Mouse (Mus musculus): Measurements from ENCODE around the gene Vps54. TPM values are rescaled to one million over a fixed set of nuclear protein-coding genes. Genes with fewer than 3 reads are reported as not detected.
"Not testable (repeated sequence)": the region's sequence is repeated elsewhere in the genome, so short reads cannot be mapped to it uniquely, and the experiment has no call there.

Gene Vps54
- total RNA-seq, 2 experiments from 2014 or later = 18.0 to 18.2 TPM

DNA sequence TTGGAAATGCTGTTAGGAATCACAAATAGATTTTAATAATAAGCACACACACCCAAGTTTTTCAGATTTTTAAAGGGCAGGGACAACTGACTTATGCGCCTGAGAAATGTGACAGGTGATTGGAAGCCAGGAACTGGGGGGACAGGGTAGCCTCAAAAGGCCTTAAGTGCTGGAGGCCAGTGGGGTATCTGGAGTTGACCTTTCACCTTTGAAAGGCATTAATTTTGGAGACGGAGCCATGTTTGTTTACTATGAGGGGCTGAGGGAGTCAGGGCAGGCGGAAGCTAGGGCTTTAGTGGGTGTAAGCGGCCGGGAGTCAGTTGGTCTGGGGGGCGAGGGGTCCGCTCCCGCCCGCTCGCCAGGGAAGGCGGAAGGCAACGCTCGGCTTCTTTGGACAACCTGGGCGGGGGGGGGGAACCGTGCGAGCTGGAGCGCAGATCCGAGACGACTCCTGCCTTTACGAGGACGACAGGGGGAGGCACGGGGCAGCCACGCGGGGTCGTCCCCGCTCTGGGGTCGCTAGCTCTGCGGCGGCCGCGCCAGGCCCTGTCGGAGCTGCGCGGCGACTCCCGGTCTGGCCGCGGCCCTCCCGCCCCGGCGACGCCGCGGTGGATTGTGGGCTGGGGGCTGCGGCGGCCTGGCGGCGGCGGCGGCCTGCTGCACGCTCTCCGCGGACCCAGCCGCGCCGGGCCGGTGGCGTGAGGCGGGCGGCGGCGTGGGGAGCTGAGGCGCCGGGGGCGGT lies 631 bp upstream of the Vps54 start:
- intact Hi-C loops (cut with DNase I) = loop anchor here (1.0 to 10.0 kb wide), 2 partner anchors 146 to 694 kb away; partner anchors contain the start of gene Sertad2
- no peak for DNase-seq (ENCODE audit: low spot score)

DNA sequence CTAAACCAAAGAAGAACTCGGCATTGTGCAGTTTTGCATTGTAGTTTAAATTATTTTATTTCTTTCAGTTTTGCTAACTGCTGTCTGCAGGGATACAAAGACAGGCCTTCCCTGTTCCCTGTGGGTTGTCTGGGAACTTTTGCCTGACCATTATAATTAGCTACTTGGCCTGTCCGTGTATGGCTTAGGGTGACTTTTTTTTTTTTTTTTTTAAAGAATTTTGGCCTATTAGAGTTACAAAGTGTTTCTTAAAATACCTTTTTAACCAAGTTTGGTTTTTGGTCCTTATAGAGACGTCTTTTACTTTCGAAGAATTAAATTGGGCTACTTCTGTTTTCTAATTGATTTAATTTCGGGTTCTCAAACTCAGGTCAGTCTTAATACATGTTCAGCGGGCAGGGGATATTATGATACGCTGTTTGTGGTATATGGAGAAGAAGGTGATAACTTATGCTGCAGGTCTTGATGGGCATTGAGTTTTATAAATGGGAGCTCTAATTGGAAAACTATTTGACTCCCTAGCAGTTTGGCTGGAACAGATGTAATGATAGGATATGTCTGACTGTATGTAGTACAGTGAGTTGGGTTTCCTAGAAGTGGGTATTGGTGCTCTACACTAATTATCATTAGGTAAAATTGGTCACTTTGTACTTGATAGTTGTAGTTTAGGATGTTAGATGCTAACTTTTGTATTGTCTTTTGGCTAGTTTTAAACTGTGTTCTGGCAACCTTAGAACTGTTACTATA lies 855 bp downstream of the Vps54 start:
- intact Hi-C loops (cut with DNase I) = loop anchor here (10.0 kb wide), 1 partner anchor 695 kb away; the partner anchor contains the start of gene Sertad2

DNA sequence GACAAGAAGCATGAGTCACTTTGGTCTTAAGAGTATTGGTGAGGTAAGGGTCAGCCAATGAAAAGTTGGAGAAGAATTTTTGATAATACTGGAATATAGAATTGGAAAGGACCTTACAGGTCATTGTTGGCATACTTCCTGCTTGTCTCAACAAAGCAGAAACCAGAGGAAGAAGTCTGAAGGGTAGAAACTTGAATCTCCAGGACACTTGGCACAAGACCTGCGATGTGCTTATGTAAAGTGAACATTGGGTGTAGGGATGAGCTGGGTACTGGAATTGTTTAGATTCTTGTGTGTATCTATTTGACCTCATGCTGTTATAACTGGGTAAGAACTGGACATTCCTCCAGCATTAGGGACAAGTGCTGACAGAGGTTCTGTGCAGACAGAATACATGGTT lies 2.3 kb downstream of the Vps54 start:
- DNase-seq (ENCODE audit: low spot score) = no peak

More for the DNA sequence above, 855 bp downstream of the Vps54 start:
- DNase-seq (ENCODE audit: low spot score) = no peak

DNA sequence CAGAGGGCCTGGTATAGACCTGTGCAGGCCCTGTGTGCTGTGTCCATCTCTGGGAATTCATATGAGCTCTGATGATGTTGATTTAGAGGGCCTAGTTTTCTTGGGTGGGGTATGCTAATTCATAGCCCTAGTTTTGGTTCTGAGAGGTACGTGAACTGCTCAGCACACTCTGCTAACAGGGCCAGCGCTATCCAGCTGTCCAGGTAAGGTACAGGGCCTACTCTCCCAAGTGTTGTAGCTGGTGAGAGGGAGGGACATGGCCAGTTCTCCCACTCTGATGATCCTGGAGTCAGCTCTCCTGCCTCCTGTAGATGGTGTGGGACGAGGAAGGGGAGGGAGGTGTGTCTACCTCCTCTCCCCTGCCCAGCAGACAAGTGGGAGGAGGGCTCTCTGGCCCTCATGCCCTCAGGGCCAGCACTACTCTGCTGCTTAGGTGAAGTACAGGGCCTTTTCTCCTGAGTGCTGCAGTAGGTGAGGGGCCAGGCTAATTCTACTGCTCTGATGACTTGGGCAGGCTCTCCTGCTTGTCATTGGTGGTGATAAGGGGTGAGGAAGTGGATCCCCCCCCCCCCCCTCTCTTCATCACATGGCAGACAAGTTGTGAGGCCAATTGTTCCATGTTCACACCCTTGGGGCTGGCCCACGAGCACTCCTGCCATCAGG lies 8.3 kb downstream of the Vps54 start:
- no peak for DNase-seq (ENCODE audit: low spot score)
- intact Hi-C loops (cut with DNase I) = no loop called here

More for the DNA sequence above, 2.3 kb downstream of the Vps54 start:
- intact Hi-C loops (cut with DNase I) = no loop called here

DNA sequence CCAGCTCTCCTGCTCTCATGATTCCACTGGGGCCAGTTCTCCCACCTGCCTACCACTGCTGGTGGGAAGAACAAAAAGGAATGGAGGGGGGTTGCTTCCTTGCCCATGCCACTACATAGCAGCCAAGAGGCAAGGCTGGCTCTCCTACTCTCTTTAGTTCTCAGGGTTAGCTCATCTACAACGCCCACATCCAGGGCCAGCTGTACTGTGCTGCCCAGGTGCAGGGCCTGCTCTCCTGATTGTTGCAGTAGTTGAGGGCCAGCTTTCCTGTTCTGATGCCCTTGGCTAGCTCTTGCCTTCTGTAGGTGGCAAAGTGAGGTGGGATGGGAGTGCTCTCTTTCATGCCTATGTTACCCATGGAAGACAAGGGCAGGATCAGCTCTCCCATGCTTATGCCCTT lies 8.9 kb downstream of the Vps54 start:
- intact Hi-C loops (cut with DNase I) = no loop called here

DNA sequence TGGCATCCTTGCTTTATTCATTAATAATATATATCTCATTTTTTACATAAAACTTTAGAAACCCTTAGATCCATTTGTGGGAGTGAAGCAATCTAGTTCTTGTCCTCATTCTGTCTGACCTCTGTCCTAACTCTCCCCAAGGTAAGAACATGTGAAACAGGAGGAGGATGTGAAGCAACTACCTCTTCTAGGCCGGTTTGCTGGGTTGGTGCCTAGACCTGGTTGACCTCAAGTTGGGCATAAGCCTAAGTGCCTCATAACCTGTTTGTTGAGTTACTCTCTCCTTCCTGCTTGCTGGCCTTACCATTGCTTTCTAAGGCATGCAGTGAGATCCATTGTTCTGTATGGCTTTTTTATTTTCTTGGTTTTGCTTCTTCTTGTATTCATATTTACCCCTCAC lies 11.3 kb downstream of the Vps54 start:
- no peak for DNase-seq (ENCODE audit: low spot score)
- intact Hi-C loops (cut with DNase I) = no loop called here

More for the DNA sequence above, 8.9 kb downstream of the Vps54 start:
- DNase-seq (ENCODE audit: low spot score) = no peak

DNA sequence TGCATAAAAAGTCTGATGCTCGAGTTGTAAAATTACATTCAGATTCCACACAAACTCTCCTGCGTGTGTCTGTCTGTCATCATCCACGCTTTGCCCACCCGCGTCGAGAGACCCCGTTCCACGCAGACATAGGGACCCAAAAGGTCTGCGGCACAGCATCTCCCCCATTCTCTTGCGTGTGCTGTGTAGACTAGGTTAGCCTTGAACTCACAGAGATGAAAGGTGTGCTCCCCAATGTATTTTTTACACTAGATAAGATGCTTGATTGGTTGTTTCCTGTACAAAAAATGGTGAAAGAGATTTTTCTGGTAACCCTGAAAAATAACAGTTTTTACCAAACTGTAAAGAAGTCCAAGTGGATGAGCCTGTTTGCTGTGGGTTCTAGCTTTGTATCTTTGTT lies 19.5 kb downstream of the Vps54 start:
- DNase-seq (ENCODE audit: low spot score); intact Hi-C loops (cut with DNase I): not testable (repeated sequence)

DNA sequence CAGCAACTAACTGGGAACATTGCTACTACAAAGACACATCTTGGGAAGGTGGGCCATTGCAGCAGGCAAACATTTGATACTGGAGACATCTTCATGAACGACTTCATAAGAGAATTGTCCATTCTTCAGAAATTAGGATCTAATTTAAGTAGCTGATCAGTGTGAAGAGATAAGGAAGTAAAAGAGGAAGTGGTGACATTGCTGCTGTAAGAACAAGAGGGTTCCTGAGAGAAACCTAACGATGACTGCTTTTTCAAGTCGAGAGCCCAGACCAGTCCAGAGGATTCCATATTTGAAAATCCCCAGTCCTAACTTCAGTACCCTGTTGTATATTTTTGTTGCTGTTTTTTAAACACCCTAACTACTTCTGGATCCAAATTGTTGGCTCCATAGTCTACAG lies 26.3 kb downstream of the Vps54 start:
- intact Hi-C loops (cut with DNase I) = no loop called here

DNA sequence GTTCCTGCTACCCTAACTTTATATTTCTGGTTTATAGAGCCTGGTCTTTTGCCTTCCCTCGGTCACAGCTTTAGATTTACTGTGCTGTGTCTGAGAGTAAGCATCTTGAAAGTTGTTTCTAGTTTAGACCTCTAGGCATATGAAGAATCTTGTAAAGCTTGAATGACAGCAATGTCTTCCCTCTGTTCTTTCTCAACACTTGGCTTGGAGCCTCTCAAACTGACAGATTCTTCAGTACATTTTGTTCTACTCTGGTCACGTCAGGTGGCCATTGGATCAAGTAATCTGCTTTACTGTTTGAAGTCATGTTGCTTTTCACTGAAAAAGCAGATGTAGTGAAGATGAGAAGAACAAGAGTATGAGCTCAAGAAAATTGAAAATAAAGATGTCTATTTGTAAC lies 37.1 kb downstream of the Vps54 start:
- intact Hi-C loops (cut with DNase I) = no loop called here
- DNase-seq (ENCODE audit: low spot score) = no peak

More for the DNA sequence above, 26.3 kb downstream of the Vps54 start:
- DNase-seq (ENCODE audit: low spot score) = no peak

DNA sequence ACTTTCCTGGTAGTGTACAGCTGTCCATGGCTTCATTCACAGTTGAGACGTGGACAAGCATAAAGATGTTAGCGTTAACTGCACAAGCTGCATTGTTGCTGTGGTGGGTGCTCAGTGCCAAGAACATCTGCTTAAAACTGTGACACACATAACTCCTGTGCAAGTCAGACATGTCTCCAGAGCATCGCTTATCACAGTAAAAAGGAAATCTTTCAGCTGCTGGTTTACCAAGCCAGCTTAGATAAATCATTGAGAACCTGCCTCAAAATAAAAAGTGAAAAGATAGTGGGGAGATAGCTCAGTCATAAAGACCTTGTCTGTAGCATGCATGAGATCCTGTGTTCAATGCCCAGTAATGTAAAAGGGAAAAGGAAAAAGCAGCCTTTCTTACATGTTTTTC lies 47.3 kb downstream of the Vps54 start:
- intact Hi-C loops (cut with DNase I) = no loop called here
- DNase-seq (ENCODE audit: low spot score) = no peak

DNA sequence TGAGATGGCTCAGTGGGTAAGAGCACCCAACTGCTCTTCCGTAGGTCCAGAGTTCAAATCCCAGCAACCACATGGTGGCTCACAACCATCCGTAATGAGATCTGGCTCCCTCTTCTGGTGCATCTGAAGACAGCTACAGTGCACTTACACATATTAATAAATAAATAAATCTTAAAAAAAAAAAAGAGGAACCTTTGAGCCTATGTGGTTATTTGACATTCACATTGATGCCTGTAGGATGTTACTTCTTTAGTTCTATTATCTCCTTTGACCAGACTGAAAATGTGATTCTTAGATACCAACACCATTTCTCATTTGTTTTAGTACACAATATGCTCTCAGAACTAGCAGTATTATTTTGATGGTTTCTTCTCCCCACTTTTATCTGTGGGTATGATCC lies 49.1 kb downstream of the Vps54 start:
- intact Hi-C loops (cut with DNase I); DNase-seq (ENCODE audit: low spot score): not testable (repeated sequence)

DNA sequence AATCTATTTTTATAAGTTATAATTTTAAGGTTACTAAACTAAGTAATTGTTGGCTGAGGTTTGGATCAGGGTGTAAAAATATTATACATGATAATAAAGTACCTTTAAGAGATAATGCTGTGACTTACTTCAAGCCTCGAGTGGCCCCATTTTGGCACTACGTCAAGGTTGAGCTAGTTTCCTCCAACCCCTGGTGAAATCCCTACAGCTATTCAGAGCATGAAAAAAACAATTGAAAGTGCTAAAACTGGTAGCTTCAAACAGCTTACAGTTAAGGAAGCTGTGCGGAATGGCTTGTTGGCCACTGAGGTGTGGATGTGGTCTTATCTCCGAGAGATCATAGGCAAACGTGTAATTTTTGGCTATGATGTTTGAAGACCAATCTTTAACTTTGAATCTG lies 56.4 kb downstream of the Vps54 start:
- intact Hi-C loops (cut with DNase I) = no loop called here
- no peak for DNase-seq (ENCODE audit: low spot score)

DNA sequence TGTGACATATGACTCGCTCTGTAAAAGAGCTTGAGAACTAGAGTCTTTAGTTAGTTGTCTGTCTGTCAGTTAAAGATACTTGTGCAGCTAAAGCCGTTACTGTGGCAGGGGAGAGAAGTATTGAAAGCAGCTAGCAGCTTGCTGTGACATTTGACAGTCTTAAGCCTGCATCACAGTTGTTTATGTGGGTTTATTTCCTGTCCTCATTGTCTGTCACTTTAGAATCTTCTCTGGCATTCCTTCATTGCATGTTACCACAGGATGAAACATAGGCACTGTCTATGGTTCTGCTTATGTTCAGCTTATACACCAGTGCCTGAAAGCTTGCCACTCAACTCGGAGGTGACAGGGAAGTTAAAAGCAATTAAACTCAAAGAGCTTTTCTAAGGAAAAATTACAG lies 64.5 kb downstream of the Vps54 start:
- DNase-seq (ENCODE audit: low spot score) = no peak
- intact Hi-C loops (cut with DNase I) = no loop called here

DNA sequence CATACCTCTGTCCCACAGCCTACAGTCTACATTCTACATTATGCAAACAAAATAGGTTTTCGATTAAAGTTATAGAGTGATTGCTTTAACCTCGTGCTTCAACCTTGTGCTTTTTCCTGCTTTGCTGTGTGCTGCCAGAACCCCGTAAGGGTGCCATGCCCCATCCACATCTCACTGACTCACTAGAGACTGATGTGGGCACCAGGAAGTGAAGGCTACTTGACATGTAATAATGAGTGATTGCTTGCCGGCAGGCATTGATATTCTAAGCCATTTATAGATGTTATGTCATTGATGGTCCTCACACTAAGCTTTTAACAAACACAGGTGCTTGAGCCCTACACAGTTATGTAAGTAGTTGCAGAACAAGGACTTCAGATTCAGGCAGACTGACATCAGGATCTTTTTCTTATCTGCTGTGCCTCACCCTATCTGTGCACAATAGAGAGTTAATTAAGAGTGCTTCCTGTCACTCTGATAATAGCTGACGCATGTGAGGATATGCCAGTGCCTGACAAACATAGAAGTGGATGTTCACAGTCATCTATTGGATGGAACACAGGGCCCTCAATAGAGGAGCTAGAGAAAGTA lies 68.1 kb downstream of the Vps54 start:
- intact Hi-C loops (cut with DNase I) = loop anchor here (5.0 kb wide), 1 partner anchor 145 kb away; no protein-coding TSS in a partner anchor
- DNase-seq (ENCODE audit: low spot score) = no peak

DNA sequence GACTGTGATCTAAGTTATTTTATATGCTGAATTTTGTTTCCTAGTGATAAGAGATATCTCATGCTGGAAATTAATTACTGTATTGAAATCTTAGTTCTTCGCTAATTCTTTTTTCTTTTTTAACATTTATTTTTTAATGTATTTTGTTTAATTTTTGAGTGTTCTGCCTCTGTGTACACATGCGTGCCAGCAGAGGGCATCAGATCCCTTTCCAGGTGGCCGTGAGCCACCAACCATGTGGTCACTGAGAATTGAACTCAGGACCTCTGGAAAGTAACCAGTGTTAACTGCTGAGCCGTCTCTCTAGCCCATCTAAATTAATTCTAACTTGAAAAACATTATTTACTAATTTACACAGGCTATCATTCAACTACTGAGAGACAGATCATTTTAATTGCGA lies 69.0 kb downstream of the Vps54 start:
- no peak for DNase-seq (ENCODE audit: low spot score)
- intact Hi-C loops (cut with DNase I) = loop anchor here (5.0 kb wide), 1 partner anchor 144 kb away; no protein-coding TSS in a partner anchor

DNA sequence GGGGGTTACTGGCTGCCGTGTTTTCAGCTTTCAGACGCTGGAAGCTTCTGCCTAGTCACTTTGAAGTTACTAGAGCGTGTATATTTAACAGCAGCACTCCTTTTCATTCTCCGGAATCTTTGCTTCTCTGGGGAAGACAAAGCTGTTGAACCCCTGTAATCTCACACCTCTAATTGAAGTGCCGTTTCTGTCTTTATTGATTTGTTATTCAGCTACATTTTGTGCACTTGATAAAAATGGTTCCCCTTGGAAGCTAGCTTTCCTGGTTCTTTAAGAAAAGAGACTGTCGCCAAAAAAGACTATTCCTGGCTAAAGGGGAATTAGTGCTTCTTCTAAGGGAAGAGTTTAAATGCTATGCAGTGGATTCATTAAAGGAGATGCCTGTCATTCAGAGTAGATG lies 70.4 kb downstream of the Vps54 start:
- intact Hi-C loops (cut with DNase I) = loop anchor here (5.0 kb wide), 1 partner anchor 143 kb away; no protein-coding TSS in a partner anchor
- DNase-seq (ENCODE audit: low spot score) = no peak

DNA sequence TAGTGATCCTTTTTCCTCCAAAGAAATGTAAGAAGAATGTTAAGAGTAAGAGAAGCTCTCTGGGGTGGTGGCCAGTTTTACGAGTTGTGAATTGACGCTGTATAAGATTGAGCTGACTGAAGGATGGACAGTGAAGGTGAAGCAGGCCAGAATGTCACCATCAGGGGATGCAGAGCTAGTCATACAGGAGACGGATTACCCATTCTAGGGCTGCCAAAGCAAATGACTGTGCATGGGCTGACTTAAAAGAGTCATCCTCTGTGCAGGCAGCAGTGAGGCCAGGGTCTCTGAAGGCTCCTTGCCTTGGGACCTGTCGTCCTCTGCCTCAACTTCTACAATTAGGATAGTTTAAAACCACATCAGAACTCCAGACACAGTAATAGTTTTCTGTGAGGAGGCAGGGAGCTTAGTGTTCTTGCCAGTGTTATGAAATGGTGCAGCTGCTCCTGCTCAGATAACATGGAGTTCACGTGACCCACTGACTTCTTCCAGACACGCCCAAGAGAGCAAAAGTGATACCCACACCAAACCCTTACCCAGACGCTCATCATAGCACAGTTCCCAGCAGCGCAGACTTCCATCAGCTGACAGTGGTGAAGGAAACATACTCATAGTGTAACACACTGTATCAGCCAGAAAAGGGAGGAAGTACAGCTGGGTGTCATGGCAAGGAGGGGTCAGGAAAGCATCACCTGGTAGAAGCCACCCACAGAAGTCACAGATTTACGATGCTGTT lies 75.0 kb downstream of the Vps54 start:
- DNase-seq (ENCODE audit: low spot score) = peak; percentile 16
- intact Hi-C loops (cut with DNase I) = no loop called here

DNA sequence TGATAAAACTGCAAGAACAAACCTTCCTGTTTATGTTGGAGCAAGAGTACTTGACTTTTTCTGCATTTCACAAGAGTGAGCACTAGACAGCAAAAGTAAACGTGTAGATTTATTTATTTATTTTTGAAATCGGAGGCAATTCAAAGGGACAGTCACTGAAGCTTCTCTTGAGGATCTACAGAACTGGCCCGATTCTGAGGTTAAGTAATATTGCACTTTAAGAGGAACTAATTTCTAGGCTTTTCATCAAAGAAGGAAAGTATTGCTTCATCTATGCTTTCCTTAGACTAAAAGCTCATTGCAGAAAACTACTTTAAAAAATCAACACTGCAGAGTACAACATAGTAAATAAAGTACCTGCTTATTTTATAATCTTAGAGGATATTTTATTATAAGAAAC lies 82.5 kb downstream of the Vps54 start:
- intact Hi-C loops (cut with DNase I) = no loop called here
- no peak for DNase-seq (ENCODE audit: low spot score)

DNA sequence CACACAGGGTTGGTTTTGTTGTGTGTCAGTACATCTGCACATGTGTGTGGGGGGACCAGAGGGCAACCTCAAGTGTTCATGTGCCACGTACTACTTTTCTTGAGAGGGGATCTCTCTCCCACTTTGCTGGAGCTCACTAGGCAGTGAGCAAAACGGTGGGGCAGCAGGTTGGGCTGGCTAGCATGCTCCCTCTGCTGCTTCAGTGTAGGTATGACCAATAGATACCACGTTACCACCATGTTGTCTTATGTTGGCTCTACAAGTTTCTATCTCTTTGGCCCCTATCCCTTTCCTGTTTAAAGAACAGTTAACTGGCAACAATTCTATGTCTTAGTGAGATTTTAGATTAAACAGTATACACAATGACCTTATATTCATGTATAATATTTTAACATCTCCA lies 83.3 kb downstream of the Vps54 start:
- no peak for DNase-seq (ENCODE audit: low spot score)
- intact Hi-C loops (cut with DNase I) = no loop called here

DNA sequence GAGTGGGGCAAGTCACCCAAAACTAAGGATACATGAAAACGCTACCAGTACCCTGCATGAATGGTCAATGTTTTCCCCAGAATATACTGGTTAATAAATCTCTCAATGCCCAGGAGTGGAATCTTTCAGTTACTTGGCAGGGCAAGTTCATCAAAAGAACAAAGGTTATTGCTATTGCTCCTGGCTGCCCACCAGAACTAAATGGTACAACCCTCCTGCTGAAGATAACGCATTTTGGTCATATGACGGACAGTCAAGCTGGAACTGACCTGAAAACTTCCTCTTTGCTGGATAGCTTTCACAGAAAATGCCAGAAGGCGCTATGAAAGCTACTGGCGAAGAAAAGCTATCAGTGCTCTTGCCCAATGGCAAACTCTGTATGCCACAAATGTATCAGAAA lies 86.7 kb downstream of the Vps54 start:
- DNase-seq (ENCODE audit: low spot score) = no peak
- intact Hi-C loops (cut with DNase I) = no loop called here

Measured in heart, postnatal 25 days (tissue).